Mouse (Mus musculus): ENCODE data around the gene Cavin4.
"Not testable (repeated sequence)": the region's sequence is repeated elsewhere in the genome, so short reads cannot be mapped to it uniquely, and the experiment has no call there.

Gene Cavin4

GRCm38 (mm10) chr4:48672915-48673314 is 9.6 kb downstream of the Cavin4 start:
- no peak for DNase-seq (ENCODE audit: low read depth, low spot score)

- DNase-seq (ENCODE audit: low read depth, low spot score), result no peak
Observed at GRCm38 (mm10) chr4:48674412-48674811, 11.1 kb downstream of the Cavin4 start.

GRCm38 (mm10) chr4:48676570-48677185 is 13.4 kb downstream of the Cavin4 start:
- no peak for DNase-seq (ENCODE audit: low read depth, low spot score)

- no peak for DNase-seq (ENCODE audit: low read depth, low spot score)
Observed at GRCm38 (mm10) chr4:48677276-48677675, 14.0 kb downstream of the Cavin4 start.

GRCm38 (mm10) chr4:48677812-48678211 is 14.5 kb downstream of the Cavin4 start:
- no peak for DNase-seq (ENCODE audit: low read depth, low spot score)

- no peak for DNase-seq (ENCODE audit: low read depth, low spot score)
Observed at GRCm38 (mm10) chr4:48678793-48679192, 15.5 kb downstream of the Cavin4 start.

- DNase-seq (ENCODE audit: low read depth, low spot score), result not testable (repeated sequence)
Observed at GRCm38 (mm10) chr4:48679728-48680127, 16.4 kb downstream of the Cavin4 start.

- no peak for DNase-seq (ENCODE audit: low read depth, low spot score)
Observed at GRCm38 (mm10) chr4:48680214-48680613, 16.9 kb downstream of the Cavin4 start.

- peak; percentile 31 for DNase-seq (ENCODE audit: low read depth, low spot score)
Observed at GRCm38 (mm10) chr4:48680648-48681343, 17.5 kb downstream of the Cavin4 start.

- DNase-seq (ENCODE audit: low read depth, low spot score), result no peak
Observed at GRCm38 (mm10) chr4:48683126-48683525, 19.8 kb downstream of the Cavin4 start.

- DNase-seq (ENCODE audit: low read depth, low spot score), result not testable (repeated sequence)
Observed at GRCm38 (mm10) chr4:48683633-48684209, 20.4 kb downstream of the Cavin4 start.

- DNase-seq (ENCODE audit: low read depth, low spot score), result no peak
Observed at GRCm38 (mm10) chr4:48684593-48685187, 21.4 kb downstream of the Cavin4 start.

GRCm38 (mm10) chr4:48688148-48688547 is 24.8 kb downstream of the Cavin4 start:
- no peak for DNase-seq (ENCODE audit: low read depth, low spot score)

GRCm38 (mm10) chr4:48690640-48691039 is 27.3 kb downstream of the Cavin4 start:
- DNase-seq (ENCODE audit: low read depth, low spot score), result no peak

GRCm38 (mm10) chr4:48691793-48692437 is 28.6 kb downstream of the Cavin4 start:
- DNase-seq (ENCODE audit: low read depth, low spot score), result no peak

- no peak for DNase-seq (ENCODE audit: low read depth, low spot score)
Observed at GRCm38 (mm10) chr4:48692736-48693292, 29.5 kb downstream of the Cavin4 start.

- no peak for DNase-seq (ENCODE audit: low read depth, low spot score)
Observed at GRCm38 (mm10) chr4:48696706-48697105, 33.4 kb downstream of the Cavin4 start.

GRCm38 (mm10) chr4:48697302-48697701 is 34.0 kb downstream of the Cavin4 start:
- no peak for DNase-seq (ENCODE audit: low read depth, low spot score)

GRCm38 (mm10) chr4:48715865-48716650 is 52.7 kb downstream of the Cavin4 start:
- DNase-seq (ENCODE audit: low read depth, low spot score), result no peak

- DNase-seq (ENCODE audit: low read depth, low spot score), result no peak
Observed at GRCm38 (mm10) chr4:48716817-48717216, 53.5 kb downstream of the Cavin4 start.

All from CD4-positive helper T cell, adult 2 months (primary cell).